Mouse (Mus musculus) forebrain, embryonic 10.5 days (tissue): ENCODE data around the gene Tacc2. TPM values are rescaled to one million over a fixed set of nuclear protein-coding genes. Genes with fewer than 3 reads are reported as not detected.
A peak's percentile ranks its signal among the peaks of the same experiment; 100 is the strongest.

Source experiments
- DNase-seq: peaks from one replicate; pipeline ENCODE4 v3.0.0-alpha.2; 2017; ENCODE audit warnings: low spot score; ENCODE audit errors: extremely low spot score
- H3K27ac ChIP-seq: fragments of 300-500 bp; sonication (generic); 2 replicates; pipeline ENCODE4 v1.5.1; 2016; ENCODE audit warnings: mild to moderate bottlenecking
- H3K27me3 ChIP-seq: fragments of 300-500 bp; sonication (generic); 2 replicates; pipeline ENCODE4 v1.6.1; 2016; ENCODE audit warnings: mild to moderate bottlenecking; ENCODE audit not compliant: poor library complexity, severe bottlenecking
- H3K36me3 ChIP-seq: fragments of 300-500 bp; sonication (generic); replicated peaks from 2 replicates; pipeline ENCODE4 v1.6.1; 2016; ENCODE audit warnings: mild to moderate bottlenecking, moderate library complexity
- H3K4me1 ChIP-seq: fragments of 300-500 bp; sonication (generic); 2 replicates; pipeline ENCODE4 v1.6.1; 2016
- H3K4me3 ChIP-seq: fragments of 300-500 bp; sonication (generic); 2 replicates; pipeline ENCODE4 v1.5.1; 2016; ENCODE audit warnings: mild to moderate bottlenecking, moderate library complexity
- H3K9me3 ChIP-seq: fragments of 300-500 bp; sonication (generic); 2 replicates; pipeline ENCODE4 v1.6.1; 2016; ENCODE audit warnings: mild to moderate bottlenecking, moderate library complexity
- WGBS: fragments of 180-500 bp; shearing (Covaris S2); methylation state at CpG from one replicate; pipeline ENCODE4 v1.1.7; 2016; 5-methylcytosine and 5-hydroxymethylcytosine counted together
- polyA plus RNA-seq: library from polyadenylated mRNA; unstranded; fragments of >200 nt; fragmentation: Nextera tagmentation; extraction: Ambion mirVana; gene quantifications from 2 replicates; pipeline ENCODE4 v1.2.1, GENCODE M21; 2016

Gene Tacc2
- polyA plus RNA-seq, 1 experiment from 2014 or later, result 40.3 TPM

GRCm38 (mm10) chr7:130691931-130692330 lies 114.7 kb downstream of the Tacc2 start:
- Histone ChIP-seq H3K4me1 (peaks cover 80% of the 10 kb centered on the region), H3K4me3 (peak overlapping the region; percentile 77), H3K9me3 (no peaks in the 10 kb centered on the region), H3K27me3 (no peaks in the 10 kb centered on the region), H3K27ac (peak overlapping the region; percentile 97), H3K36me3 (peaks cover 3% of the 10 kb centered on the region)
- no peak for DNase-seq
- 55% methylated on average over 2 of the region's 2 CpGs for WGBS

DNA sequence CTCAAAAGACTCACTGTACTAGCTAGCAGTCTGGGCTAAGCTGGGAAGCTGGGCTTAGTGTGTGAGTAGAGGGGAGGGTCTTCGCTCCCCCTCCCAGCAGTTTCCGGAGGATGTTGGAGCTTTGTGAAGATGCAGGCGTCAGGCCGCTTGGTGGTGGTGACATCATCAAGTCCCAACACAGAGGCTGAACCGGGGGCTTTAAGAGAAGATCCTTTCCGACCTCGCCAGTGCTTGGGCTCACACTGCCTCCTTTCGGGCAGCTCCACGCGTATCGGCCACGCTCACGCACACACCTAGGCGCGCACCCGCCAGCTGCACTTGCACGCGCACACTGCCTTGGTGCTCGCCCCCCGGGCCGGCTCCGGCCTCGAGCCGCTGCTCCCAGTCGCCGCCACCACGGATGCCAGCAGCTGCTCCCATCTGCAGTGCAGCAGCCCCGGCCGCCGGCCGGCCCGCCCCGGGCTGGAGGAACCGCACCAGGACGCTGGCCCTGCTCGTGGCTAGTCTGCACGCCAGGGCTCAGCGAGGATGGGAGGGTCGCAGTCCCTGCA lies 115.2 kb downstream of the Tacc2 start:
- H3K27ac ChIP-seq, result peak overlapping the region; percentile 97
- no peaks in the 10 kb centered on the region for H3K27me3 ChIP-seq
- 1% methylated on average over 39 of the region's 39 CpGs for WGBS
- no peaks in the 10 kb centered on the region for H3K9me3 ChIP-seq
- H3K4me3 ChIP-seq, result peak overlapping the region; percentile 77
- DNase-seq, result peak; percentile 85
- peaks cover 79% of the 10 kb centered on the region for H3K4me1 ChIP-seq
- H3K36me3 ChIP-seq, result peaks cover 7% of the 10 kb centered on the region

DNA sequence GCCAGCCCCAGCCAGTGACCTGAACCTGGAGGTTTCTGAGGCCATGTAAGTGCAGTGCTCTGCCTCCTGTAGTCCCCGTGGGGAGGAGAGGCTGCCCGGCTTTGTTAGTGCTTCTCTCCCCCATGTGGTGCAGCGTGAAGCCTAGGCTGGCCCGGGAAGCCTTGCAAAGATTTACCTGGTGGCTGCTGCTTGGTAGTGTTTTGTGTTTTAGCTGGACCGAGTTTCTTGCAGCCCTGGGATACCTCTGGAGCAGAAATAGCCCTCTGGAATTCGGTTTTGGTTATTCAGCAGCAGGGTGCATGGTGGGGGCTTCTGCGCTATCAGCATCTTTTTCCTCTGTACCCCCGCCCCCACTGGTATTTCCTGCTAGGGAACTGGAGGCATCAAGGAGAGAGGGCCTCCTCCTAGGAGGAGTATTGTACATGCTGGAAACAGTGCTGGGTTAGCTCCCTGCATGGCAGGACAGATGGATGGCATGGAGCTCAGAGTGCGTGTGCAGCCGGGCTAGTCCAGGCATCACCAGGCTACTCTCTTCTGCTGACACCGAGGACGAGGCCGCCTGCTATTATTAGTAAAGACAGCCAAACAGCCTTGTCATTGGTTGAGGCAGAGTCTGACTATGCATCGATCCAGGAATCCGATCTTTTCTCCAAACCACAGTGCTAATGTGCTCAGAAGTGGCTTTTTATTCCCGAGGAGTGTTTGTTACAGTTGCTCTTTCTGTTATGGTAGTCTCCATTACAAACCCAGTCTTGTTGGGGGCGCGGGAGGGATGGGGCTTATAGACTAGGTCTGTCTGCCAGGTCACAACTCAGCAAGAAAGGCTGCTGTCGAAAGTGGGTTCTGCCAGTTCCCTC lies 115.9 kb downstream of the Tacc2 start:
- Histone ChIP-seq H3K36me3 (peaks cover 13% of the 10 kb centered on the region), H3K9me3 (no peaks in the 10 kb centered on the region), H3K4me1 (peaks cover 79% of the 10 kb centered on the region), H3K4me3 (peak overlapping the region; percentile 77), H3K27ac (peak overlapping the region; percentile 97), H3K27me3 (no peaks in the 10 kb centered on the region)
- DNase-seq, result peak; percentile 37
- WGBS, result 2% methylated on average over 19 of the region's 19 CpGs

DNA sequence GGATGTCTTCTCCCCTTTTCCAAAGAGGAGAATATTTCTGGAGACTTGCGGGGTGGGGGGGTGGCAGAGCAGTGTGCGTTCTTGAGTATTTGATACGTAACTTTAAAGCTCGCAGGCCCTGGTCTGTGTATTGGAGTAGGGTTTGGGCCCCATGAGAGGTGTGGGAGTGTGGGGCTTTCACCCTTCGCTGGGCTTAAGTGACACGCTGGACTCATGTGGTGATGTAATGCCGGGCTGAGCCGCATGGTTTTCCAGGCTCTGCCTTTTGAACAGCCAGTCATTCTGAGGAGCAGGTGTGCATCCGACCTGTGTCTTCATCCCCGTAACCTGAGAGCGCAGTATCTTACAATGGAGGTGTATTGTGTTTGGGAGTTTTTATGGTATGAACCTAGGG lies 116.6 kb downstream of the Tacc2 start:
- peaks cover 17% of the 10 kb centered on the region for H3K36me3 ChIP-seq
- peaks cover 85% of the 10 kb centered on the region for H3K4me1 ChIP-seq
- WGBS, result 17% methylated on average over 11 of the region's 11 CpGs
- peak overlapping the region; percentile 77 for H3K4me3 ChIP-seq
- H3K9me3 ChIP-seq, result no peaks in the 10 kb centered on the region
- peak overlapping the region; percentile 97 for H3K27ac ChIP-seq
- peak; percentile 47 for DNase-seq
- H3K27me3 ChIP-seq, result no peaks in the 10 kb centered on the region

DNA sequence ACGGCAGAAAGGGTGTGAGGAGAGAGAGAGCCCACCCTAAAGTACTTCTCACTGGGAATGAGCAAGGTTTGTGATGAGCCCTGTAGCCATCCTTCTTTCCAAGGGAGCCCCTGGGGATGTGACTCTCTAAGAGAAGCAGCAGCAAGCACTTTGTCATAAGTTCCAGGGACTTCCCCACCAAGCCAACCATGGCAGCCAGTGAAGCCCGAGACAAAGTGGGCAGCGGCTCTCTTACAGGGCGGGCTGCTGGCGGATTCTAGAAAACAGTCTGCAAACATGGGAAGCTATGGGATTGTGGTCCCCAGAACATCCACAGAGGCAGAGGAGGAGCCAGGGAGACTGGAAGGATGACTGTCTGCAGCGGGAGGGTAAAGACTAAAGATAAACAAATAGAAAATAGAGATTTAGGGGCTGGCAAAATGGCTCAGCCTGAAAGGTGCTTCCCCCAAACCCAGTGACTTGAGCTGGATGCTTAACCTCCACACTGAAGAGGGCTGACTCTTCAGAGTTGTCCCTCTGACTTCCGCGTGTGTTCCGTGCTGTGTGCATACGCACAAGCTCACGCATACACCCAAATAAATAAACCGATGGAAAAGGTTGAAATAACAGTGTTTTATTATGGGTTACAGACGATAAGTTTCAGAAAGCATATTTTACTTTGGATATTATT lies 118.6 kb downstream of the Tacc2 start:
- 85% methylated on average over 13 of the region's 13 CpGs for WGBS
- Histone ChIP-seq H3K4me1 (peaks cover 78% of the 10 kb centered on the region), H3K36me3 (peaks cover 34% of the 10 kb centered on the region), H3K4me3 (peak overlapping the region; percentile 5; the same call in 1 of the 2 replicates), H3K27me3 (no peaks in the 10 kb centered on the region), H3K9me3 (no peaks in the 10 kb centered on the region), H3K27ac (peak overlapping the region; percentile 56)
- no peak for DNase-seq

- Histone ChIP-seq H3K36me3 (peaks cover 42% of the 10 kb centered on the region), H3K9me3 (no peaks in the 10 kb centered on the region), H3K27ac (no peak overlapping the region; the same call in 1 of the 2 replicates), H3K27me3 (no peaks in the 10 kb centered on the region), H3K4me1 (peaks cover 70% of the 10 kb centered on the region), H3K4me3 (no peak overlapping the region)
- WGBS, result 88% methylated on average over 16 of the region's 16 CpGs
- no peak for DNase-seq
These were observed 119.4 kb downstream of the Tacc2 start for GRCm38 (mm10) chr7:130696347-130697234.

DNA sequence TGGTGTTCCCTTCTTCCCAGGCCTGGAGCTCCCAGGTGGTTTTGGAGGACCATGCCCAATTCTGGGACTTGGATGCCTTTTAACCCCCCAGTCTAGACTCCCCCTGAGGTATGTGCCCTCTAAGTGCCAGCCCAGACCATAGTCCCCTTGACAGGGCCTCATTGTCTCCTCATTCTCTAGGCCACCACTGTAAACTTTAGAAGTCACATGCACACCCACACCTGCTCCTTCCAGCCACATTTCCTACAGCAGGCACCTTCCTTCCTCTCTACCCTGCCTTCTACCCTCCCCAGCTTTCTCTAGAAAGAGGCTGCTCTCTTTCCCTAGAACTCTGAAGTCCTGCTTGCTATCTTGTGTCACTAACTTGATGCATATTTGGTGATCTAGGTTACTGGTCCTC lies 121.2 kb downstream of the Tacc2 start:
- H3K4me3 ChIP-seq, result no peak overlapping the region
- H3K36me3 ChIP-seq, result peaks cover 53% of the 10 kb centered on the region
- H3K27ac ChIP-seq, result no peak overlapping the region
- no peaks in the 10 kb centered on the region for H3K27me3 ChIP-seq
- peaks cover 57% of the 10 kb centered on the region for H3K4me1 ChIP-seq
- H3K9me3 ChIP-seq, result no peaks in the 10 kb centered on the region
- DNase-seq, result no peak

DNA sequence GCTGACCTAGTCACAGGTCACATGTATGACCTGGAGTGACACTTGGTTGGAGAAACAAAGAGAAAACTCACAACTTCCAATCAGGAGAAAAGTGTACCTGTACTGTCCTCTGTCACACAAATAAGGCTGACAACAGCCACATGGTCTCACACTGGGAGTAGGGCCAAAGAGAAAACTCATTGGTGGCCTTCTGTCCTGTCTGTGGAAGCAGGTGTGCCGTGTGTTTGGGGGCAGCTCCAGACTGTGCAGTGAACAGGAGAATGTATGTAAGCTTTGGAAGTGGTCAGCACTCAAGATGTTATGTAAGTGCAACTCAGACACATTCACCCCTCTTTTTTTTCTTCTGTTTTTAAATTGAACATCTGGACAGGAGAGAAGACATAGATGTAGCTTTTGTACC lies 124.1 kb downstream of the Tacc2 start:
- H3K9me3 ChIP-seq, result no peaks in the 10 kb centered on the region
- H3K4me3 ChIP-seq, result no peak overlapping the region
- no peak for DNase-seq
- H3K36me3 ChIP-seq, result peaks cover 53% of the 10 kb centered on the region
- peaks cover 28% of the 10 kb centered on the region for H3K4me1 ChIP-seq
- H3K27ac ChIP-seq, result no peak overlapping the region
- 94% methylated on average over 1 of the region's 1 CpGs for WGBS
- H3K27me3 ChIP-seq, result no peaks in the 10 kb centered on the region

DNA sequence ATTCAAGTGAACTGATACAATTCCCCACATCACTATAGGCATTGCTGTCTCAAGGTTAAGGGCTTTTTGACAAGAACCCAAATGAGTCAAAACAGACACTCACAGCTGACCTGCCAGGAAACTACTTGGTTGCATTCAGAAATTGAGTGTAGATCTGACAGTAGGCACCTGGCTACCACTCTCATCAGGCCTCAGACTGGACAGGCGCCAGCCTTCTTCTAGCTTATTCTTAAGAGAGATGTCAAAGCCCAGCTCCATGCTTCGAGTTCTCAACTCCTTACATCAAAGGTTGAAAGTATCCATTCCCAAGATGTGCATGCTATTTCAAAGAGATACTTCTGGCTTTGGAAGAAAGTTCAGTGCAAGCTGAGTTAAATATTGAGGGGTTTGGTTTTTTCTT lies 128.0 kb downstream of the Tacc2 start:
- Histone ChIP-seq H3K27me3 (no peaks in the 10 kb centered on the region), H3K9me3 (no peaks in the 10 kb centered on the region), H3K36me3 (peaks cover 25% of the 10 kb centered on the region), H3K27ac (no peak overlapping the region), H3K4me1 (peaks cover 20% of the 10 kb centered on the region), H3K4me3 (no peak overlapping the region)
- no peak for DNase-seq
- whole genome bisulfite sequencing, result 91% methylated on average over 2 of the region's 2 CpGs

DNA sequence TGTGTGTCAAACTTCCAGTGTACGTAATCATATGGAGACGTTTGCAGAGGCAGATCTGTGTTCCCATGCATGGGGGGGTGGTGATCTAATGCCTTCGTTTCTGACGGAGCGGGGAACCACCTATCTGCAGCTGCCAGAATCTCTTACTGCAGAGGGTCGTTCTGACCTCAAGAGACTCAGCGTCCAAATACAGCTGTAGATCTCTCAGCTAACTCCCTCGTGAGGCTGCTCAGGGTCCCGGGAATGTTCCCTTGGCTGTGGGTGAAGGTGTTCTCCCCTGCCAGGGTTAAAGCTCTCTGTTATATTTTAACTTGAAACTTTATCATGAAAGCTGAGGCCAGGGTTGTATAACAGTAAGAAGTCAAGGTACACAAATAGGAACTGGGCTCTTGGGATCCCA lies 131.7 kb downstream of the Tacc2 start:
- H3K36me3 ChIP-seq, result no peaks in the 10 kb centered on the region
- peaks cover 24% of the 10 kb centered on the region for H3K4me1 ChIP-seq
- WGBS, result 78% methylated on average over 9 of the region's 9 CpGs
- H3K9me3 ChIP-seq, result no peaks in the 10 kb centered on the region
- H3K27me3 ChIP-seq, result no peaks in the 10 kb centered on the region
- no peak for DNase-seq
- no peak overlapping the region for H3K27ac ChIP-seq
- H3K4me3 ChIP-seq, result no peak overlapping the region

GRCm38 (mm10) chr7:130709372-130710274 lies 132.4 kb downstream of the Tacc2 start:
- WGBS, result 83% methylated on average over 9 of the region's 9 CpGs

More at GRCm38 (mm10) chr7:130709372-130710274, 132.4 kb downstream of the Tacc2 start:
- Histone ChIP-seq H3K27me3 (no peaks in the 10 kb centered on the region), H3K36me3 (peaks cover under 1% of the 10 kb centered on the region; the same call in 1 of the 2 replicates), H3K27ac (no peak overlapping the region), H3K4me1 (peaks cover 24% of the 10 kb centered on the region), H3K4me3 (no peak overlapping the region), H3K9me3 (no peaks in the 10 kb centered on the region)
- no peak for DNase-seq
